Mouse (Mus musculus) erythroblast, embryonic 14.5 days (primary cell): ENCODE data around the gene Atg10.

Experiments used
- GATA1 ChIP-seq: IDR thresholded peaks from 2 replicates; pipeline ENCODE4 v1.6.1; 2012; ENCODE audit warnings: low read length, inconsistent platforms, mixed read lengths
- TAL1 ChIP-seq: IDR thresholded peaks from 3 replicates; pipeline ENCODE4 v1.6.1; 2012; ENCODE audit warnings: low read length, inconsistent platforms, mixed read lengths

DNA sequence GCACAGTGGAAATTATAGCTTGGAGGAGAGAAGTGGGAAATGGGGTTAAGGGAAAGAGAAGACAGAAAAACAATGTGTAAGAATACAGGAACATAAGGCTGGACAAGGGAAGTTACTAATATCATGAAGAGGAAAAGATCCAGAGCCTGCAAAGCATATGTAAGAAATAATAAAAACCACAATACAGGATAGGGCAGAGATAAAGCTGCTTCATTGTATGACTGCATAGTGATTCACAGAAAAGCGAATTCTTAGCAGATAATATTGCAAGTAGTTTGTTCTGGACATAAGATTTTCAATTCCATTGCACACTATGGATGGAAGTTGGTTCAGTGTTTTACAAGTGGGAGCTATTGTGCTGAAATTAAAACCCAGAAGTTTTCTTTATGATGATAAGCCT, 242.0 kb downstream of the Atg10 start:
- TF ChIP-seq GATA1 (no peak), TAL1 (no peak)
